14 mouse cellular contexts compared by ENCODE assay signal in genomic region chr13:12317191-12317765, GRCm38 (mm10). TPM values are rescaled to one million over a fixed set of nuclear protein-coding genes. Genes with fewer than 3 reads are reported as not detected.
A peak's percentile ranks its signal among the peaks of the same experiment; 100 is the strongest.
DNase-seq lines count a peak whose midpoint lies in the region.
"Had no signal": no experiment of that assay in that cellular context is flagged by ENCODE, and none has a peak within 500 bp of the region (broad histone marks: within the 10 kb centered on the region; RNA-seq: fewer than 3 reads in every experiment).

No protein-coding gene starts in this region.

- peak; percentile 22 for DNase-seq in 416B (ENCODE audit: low read depth)
- peak; percentile 50 for DNase-seq in adrenal gland, adult 2 months
- peak; percentile 50 for DNase-seq in gastrocnemius, postnatal 25 days
- DNase-seq in heart, postnatal 14 days: peak; percentile 38 to 47
- no peak for DNase-seq in left cerebral cortex, postnatal 4 days
- no peak for DNase-seq in lung, adult 18-20 months
- no peak for DNase-seq in layer of hippocampus, postnatal 14 days (ENCODE audit: low spot score in 2 of 2)
- DNase-seq: cerebellum, adult 11-12 months; embryo, embryonic 11 days; forebrain, postnatal 0 days; kidney, adult 18-20 months; lung, adult 2 months; right cerebral cortex, postnatal 14 days; thymus, postnatal 36 days had no signal

- intact Hi-C loops in heart, postnatal 14 days (cut with DNase I): no loop called here
- intact Hi-C loops in left cerebral cortex, postnatal 4 days (cut with DNase I): no loop called here

RNA-seq across cellular contexts. Expression of gene Actn2, which starts 23.3 kb away (rescaled TPM):
- under 1 TPM; 0.35 to 0.97 TPM for total RNA-seq in adrenal gland, adult 2 months (2021)
- polyA plus RNA-seq in adrenal gland, adult 2 months (2012; rRNA removed): 0.28 and 0.31 TPM in 2 replicates
- 1,000 to 10,000 TPM; 1,566 to 2,231 TPM for total RNA-seq in gastrocnemius, postnatal 25 days (2021)
- 1,000 to 10,000 TPM; 1,811 to 1,984 TPM for total RNA-seq in heart, postnatal 14 days (2021)
- 10 to 100 TPM; 12.3 to 15.2 TPM for total RNA-seq in left cerebral cortex, postnatal 4 days (2021)
- 10 to 100 TPM; 21.8 to 23.3 TPM for total RNA-seq in layer of hippocampus, postnatal 14 days (2021)

RNA-seq across cellular contexts. Expression of gene Mtr, which starts 59.4 kb away (rescaled TPM):
- 10 to 100 TPM; 16.1 to 21.4 TPM for total RNA-seq in adrenal gland, adult 2 months (2021)
- polyA plus RNA-seq in adrenal gland, adult 2 months (2012; rRNA removed): 5.9 and 6.3 TPM in 2 replicates
- 10 to 100 TPM; 14.3 to 14.9 TPM for total RNA-seq in gastrocnemius, postnatal 25 days (2021)
- total RNA-seq in heart, postnatal 14 days (2021): 10 to 100 TPM; 56.9 to 59.5 TPM
- total RNA-seq in left cerebral cortex, postnatal 4 days (2021): 10 to 100 TPM; 14.4 to 14.7 TPM
- 10 to 100 TPM; 17.9 to 18.3 TPM for total RNA-seq in layer of hippocampus, postnatal 14 days (2021)

Comparison
In these comparisons a context has a peak if more than half of its experiments do, and no peak if none do; other contexts are left out.
1. DNase-seq: peak in 416B (single experiment), adrenal gland, adult 2 months (single experiment), gastrocnemius, postnatal 25 days (single experiment) and heart, postnatal 14 days (2 of 2); none in left cerebral cortex, postnatal 4 days (single experiment), lung, adult 18-20 months (0 of 2) and layer of hippocampus, postnatal 14 days (0 of 2).
2. RNA of gene Actn2, which starts 23.3 kb away (total RNA-seq): 1,566 to 2,231 TPM in gastrocnemius, postnatal 25 days and 1,811 to 1,984 TPM in heart, postnatal 14 days; 21.8 to 23.3 TPM in layer of hippocampus, postnatal 14 days, 12.3 to 15.2 TPM in left cerebral cortex, postnatal 4 days and 0.35 to 0.97 TPM in adrenal gland, adult 2 months; every median in the first group is over 10 times any median in the second.